Mouse (Mus musculus) gastrocnemius, adult 2 months (tissue): ENCODE data around the gene Defa26. TPM values are rescaled to one million over a fixed set of nuclear protein-coding genes. Genes with fewer than 3 reads are reported as not detected.
"Not testable (repeated sequence)": the region's sequence is repeated elsewhere in the genome, so short reads cannot be mapped to it uniquely, and the experiment has no call there.

ENCODE experiments used
- DNase-seq: peaks from one replicate; pipeline ENCODE4 v3.0.0; 2022
- H3K27ac ChIP-seq: fragments of 200-600 bp; 2 replicates; pipeline ENCODE4 v1.8.1; 2022; ENCODE audit warnings: mild to moderate bottlenecking
- H3K4me3 ChIP-seq: fragments of 200-600 bp; 2 replicates; pipeline ENCODE4 v1.8.1; 2022; ENCODE audit warnings: mild to moderate bottlenecking, moderate library complexity
- intact Hi-C: fragments of 180-260 bp; cut with DNase I; formaldehyde crosslinking; loops from one replicate; pipeline ENCODE4 v1.15.1; 2025
- long read RNA-seq, 2 experiments: library from polyadenylated mRNA; stranded (forward); transcript quantifications; one replicate each; pipeline ENCODE4 v2.0.0; 2021
- total RNA-seq, 2 experiments: library from RNA; stranded (reverse); gene quantifications; 2 replicates each; pipeline ENCODE4 v1.2.3; 2021

Defa26 gene
- not detected for total RNA-seq
- long read RNA-seq, experiment 1 = 0 reads
- long read RNA-seq, experiment 2 = 0 reads

GRCm38 (mm10) chr8:21617883-21618282 lies at the start of gene Defa26:
TSS of gene Defa26 (plus strand) at chr8:21618183.
- intact Hi-C loops, DNase-seq, H3K27ac ChIP-seq, H3K4me3 ChIP-seq: not testable (repeated sequence)

GRCm38 (mm10) chr8:21582706-21583105 lies 35.3 kb upstream of the Defa26 start, which contains the start of gene Defa28:
TSS of gene Defa28 (plus strand) at chr8:21583006.
- not testable (repeated sequence) for DNase-seq

GRCm38 (mm10) chr8:21594408-21594807 lies 23.6 kb upstream of the Defa26 start, which contains the start of gene Gm7861:
TSS of gene Gm7861 (minus strand) at chr8:21594508.
- H3K27ac ChIP-seq, intact Hi-C loops: not testable (repeated sequence)

More at GRCm38 (mm10) chr8:21582706-21583105, 35.3 kb upstream of the Defa26 start, which contains the start of gene Defa28:
- H3K27ac ChIP-seq, H3K4me3 ChIP-seq, intact Hi-C loops: not testable (repeated sequence)

GRCm38 (mm10) chr8:21655480-21655879 lies 37.5 kb downstream of the Defa26 start, which contains the start of gene Defa17:
TSS of gene Defa17 (plus strand) at chr8:21655780.
- H3K27ac ChIP-seq, DNase-seq, H3K4me3 ChIP-seq, intact Hi-C loops: not testable (repeated sequence)

More at GRCm38 (mm10) chr8:21594408-21594807, 23.6 kb upstream of the Defa26 start, which contains the start of gene Gm7861:
- H3K4me3 ChIP-seq, DNase-seq: not testable (repeated sequence)

GRCm38 (mm10) chr8:21665497-21665896 lies 47.5 kb downstream of the Defa26 start, which contains the start of gene Defa34:
TSS of gene Defa34 (plus strand) at chr8:21665797.
- H3K27ac ChIP-seq, DNase-seq, intact Hi-C loops, H3K4me3 ChIP-seq: not testable (repeated sequence)

Other genes with a start within 250 kb of the Defa26 start
- gene Defa2, start 239.7 kb upstream of the Defa26 start, total RNA-seq = not detected
- not detected for gene Defa33, start 226.4 kb upstream of the Defa26 start, total RNA-seq
- not detected for gene Defa36, start 190.8 kb upstream of the Defa26 start, total RNA-seq
- not detected for gene Gm7849, start 161.6 kb upstream of the Defa26 start, total RNA-seq
- gene Defa20, start 108.9 kb upstream of the Defa26 start, total RNA-seq = not detected
- not detected for gene Defa32, start 89.2 kb upstream of the Defa26 start, total RNA-seq
- not detected for gene Defa37, start 52.8 kb upstream of the Defa26 start, total RNA-seq
- gene Defa28, start 35.2 kb upstream of the Defa26 start, total RNA-seq = not detected
- not detected for gene Gm7861, start 23.7 kb upstream of the Defa26 start, total RNA-seq
- not detected for gene Defa17, start 37.6 kb downstream of the Defa26 start, total RNA-seq
- not detected for gene Defa34, start 47.6 kb downstream of the Defa26 start, total RNA-seq
- gene AY761184, start 85.5 kb downstream of the Defa26 start, total RNA-seq = not detected
- not detected for gene Defa24, start 116.3 kb downstream of the Defa26 start, total RNA-seq
- gene Defb50, start 205.4 kb downstream of the Defa26 start, total RNA-seq = not detected
- not detected for gene Defb2, start 221.7 kb downstream of the Defa26 start, total RNA-seq
- not detected for gene Defb10, start 240.7 kb downstream of the Defa26 start, total RNA-seq